24 mouse cellular contexts compared by ENCODE assay signal in genomic region chr5:101951918-101952317, GRCm38 (mm10).
"Had no signal": no experiment of that assay in that cellular context is flagged by ENCODE, and none has a peak within 500 bp of the region (broad histone marks: within the 10 kb centered on the region; RNA-seq: fewer than 3 reads in every experiment).

No protein-coding gene starts in this region.

- H3K4me3 ChIP-seq: heart, adult 2 months; heart, embryonic 10.5 days; heart, embryonic 12.5 days; hindbrain, embryonic 12.5 days; intestine, embryonic 15.5 days; left cerebral cortex, adult 2 months; limb, embryonic 10.5 days; limb, embryonic 12.5 days; liver, embryonic 13.5 days; liver, embryonic 15.5 days had no signal

- H3K27me3 ChIP-seq: heart, embryonic 12.5 days; hindbrain, embryonic 12.5 days; intestine, embryonic 15.5 days; limb, embryonic 12.5 days; liver, embryonic 13.5 days; liver, embryonic 15.5 days had no signal

- DNase-seq: gastrocnemius, postnatal 25 days; heart, adult 2 months; heart, postnatal 10 days; heart, postnatal 4 days; kidney, adult 18-20 months; kidney, adult 8-10 months; kidney, postnatal 10 days; kidney, postnatal 25 days; kidney, postnatal 4 days; liver; liver, embryonic 13.5 days; liver, postnatal 0 days had no signal

- H3K27ac ChIP-seq: heart, embryonic 10.5 days; hindbrain, embryonic 12.5 days; hindbrain, embryonic 14.5 days; intestine, embryonic 15.5 days; left cerebral cortex, adult 2 months; limb, embryonic 10.5 days; limb, embryonic 12.5 days; liver, embryonic 13.5 days; liver, embryonic 15.5 days had no signal

- ATAC-seq: hindbrain, embryonic 16.5 days; inflammation-experienced regulatory T-cells, adult 6 months; intestine, embryonic 15.5 days; intestine, postnatal 0 days; liver, postnatal 0 days had no signal

- H3K9ac ChIP-seq: heart, embryonic 12.5 days; hindbrain, embryonic 12.5 days; hindbrain, embryonic 14.5 days; intestine, embryonic 15.5 days; limb, embryonic 12.5 days; liver, embryonic 13.5 days; liver, embryonic 15.5 days; liver, postnatal 0 days had no signal

- H3K4me1 ChIP-seq: heart, embryonic 10.5 days; heart, embryonic 12.5 days; hindbrain, embryonic 12.5 days; liver, embryonic 13.5 days; liver, embryonic 15.5 days had no signal

- H3K9me3 ChIP-seq: heart, embryonic 10.5 days; heart, embryonic 12.5 days; hindbrain, embryonic 12.5 days; intestine, embryonic 15.5 days; limb, embryonic 10.5 days; limb, embryonic 12.5 days; liver, embryonic 13.5 days; liver, embryonic 15.5 days had no signal
